Mouse (Mus musculus): ENCODE data around the gene Smpd3.

Gene Smpd3

GRCm38 (mm10) chr8:106219620-106220019, 118.2 kb downstream of the Smpd3 start:
- no peak for DNase-seq (ENCODE audit: low read depth)

- no peak for DNase-seq (ENCODE audit: low read depth)
Observed at GRCm38 (mm10) chr8:106213959-106214358, 123.8 kb downstream of the Smpd3 start.

GRCm38 (mm10) chr8:106211421-106211820, 126.4 kb downstream of the Smpd3 start:
- DNase-seq (ENCODE audit: low read depth), result no peak

GRCm38 (mm10) chr8:106210821-106211345, 126.9 kb downstream of the Smpd3 start, which contains the start of the genes Slc7a6os and Prmt7:
Slc7a6os (minus strand) TSS chr8:106210935.
Prmt7 (plus strand) TSS chr8:106210936.
- DNase-seq (ENCODE audit: low read depth), result peak; percentile 91

- DNase-seq (ENCODE audit: low read depth), result no peak
Observed at GRCm38 (mm10) chr8:106210035-106210731, 127.6 kb downstream of the Smpd3 start.

Data from c-Kit-positive CD71-negative TER-119-negative erythroid progenitor cells, embryonic 14.5 days (primary cell).